Mouse (Mus musculus) liver, embryonic 12.5 days (tissue): ENCODE results near the gene 4930519G04Rik. TPM values are rescaled to one million over a fixed set of nuclear protein-coding genes. Genes with fewer than 3 reads are reported as not detected.

Experiments used
- microRNA-seq: library from miRNA; unstranded; fragments of <30 nt; microRNA quantifications from one replicate; pipeline ENCODE4, GENCODE M21; 2017
- polyA plus RNA-seq: library from polyadenylated mRNA; unstranded; fragments of >200 nt; fragmentation: Nextera tagmentation; extraction: Ambion mirVana; gene quantifications from 2 replicates; pipeline ENCODE4 v1.2.1, GENCODE M21; 2016

4930519G04Rik gene
- polyA plus RNA-seq, 1 experiment from 2014 or later = not detected

Small RNA genes lying within 50 kb of the gene (microRNA-seq; reads per million reads assigned to microRNA genes)
- 55.9 reads per million, percentile 42 among the genes with 10 or more reads in this experiment for gene Mir6240

Other genes starting within 250 kb of the 4930519G04Rik start
- gene Trpv4, start 195.2 kb upstream of the 4930519G04Rik start, polyA plus RNA-seq = 0.19 and 0.29 TPM in 2 replicates
- 41.9 and 44.0 TPM in 2 replicates for gene Gltp, start 162.7 kb upstream of the 4930519G04Rik start, polyA plus RNA-seq
- 6.2 and 7.5 TPM in 2 replicates for gene Tchp, start 145.9 kb upstream of the 4930519G04Rik start, polyA plus RNA-seq
- gene Ankrd13a, start 79.0 kb upstream of the 4930519G04Rik start, polyA plus RNA-seq = 85.2 and 87.5 TPM in 2 replicates
- 28.1 and 28.3 TPM in 2 replicates for gene Git2, start 78.1 kb upstream of the 4930519G04Rik start, polyA plus RNA-seq
- 37.4 and 41.8 TPM in 2 replicates for gene 1500011B03Rik, start 30.2 kb upstream of the 4930519G04Rik start, polyA plus RNA-seq
- not detected in 2 replicates for gene Gm9936, start 5.0 kb downstream of the 4930519G04Rik start, polyA plus RNA-seq
- 3.5 and 3.9 TPM in 2 replicates for gene Oasl2, start 43.3 kb downstream of the 4930519G04Rik start, polyA plus RNA-seq
- gene Oasl1, start 69.6 kb downstream of the 4930519G04Rik start, polyA plus RNA-seq = 0.29 and 0.30 TPM in 2 replicates
- gene 2210016L21Rik, start 88.5 kb downstream of the 4930519G04Rik start, polyA plus RNA-seq = 22.1 and 25.2 TPM in 2 replicates
- 3.8 and 3.9 TPM in 2 replicates for gene Hnf1a, start 117.4 kb downstream of the 4930519G04Rik start, polyA plus RNA-seq
- 19.3 and 23.7 TPM in 2 replicates for gene Sppl3, start 157.5 kb downstream of the 4930519G04Rik start, polyA plus RNA-seq
- 12.2 and 15.1 TPM in 2 replicates for gene Gm10401, start 244.6 kb downstream of the 4930519G04Rik start, polyA plus RNA-seq